Mouse (Mus musculus) natural killer cell, adult 2 months (primary cell): ENCODE results near the gene Pcdh7.

ENCODE experiments used
- DNase-seq, 2 experiments: peaks; one replicate each; pipeline ENCODE4 v3.0.0; 2022; ENCODE audit warnings: low spot score in 2 of 2

Gene Pcdh7

GRCm38 (mm10) chr5:57907218-57907617 is 189.5 kb downstream of the Pcdh7 start:
- no peak for DNase-seq

GRCm38 (mm10) chr5:57921140-57921539 is 203.4 kb downstream of the Pcdh7 start:
- no peak for DNase-seq

- no peak for DNase-seq
Measured at GRCm38 (mm10) chr5:57931331-57931730, 213.6 kb downstream of the Pcdh7 start.

GRCm38 (mm10) chr5:57931738-57932137 is 214.0 kb downstream of the Pcdh7 start:
- no peak for DNase-seq

GRCm38 (mm10) chr5:57934666-57935065 is 216.9 kb downstream of the Pcdh7 start:
- no peak for DNase-seq

- DNase-seq, result no peak
Measured at GRCm38 (mm10) chr5:57940457-57940856, 222.7 kb downstream of the Pcdh7 start.

- no peak for DNase-seq
Measured at GRCm38 (mm10) chr5:57943176-57943575, 225.4 kb downstream of the Pcdh7 start.

GRCm38 (mm10) chr5:57943611-57944010 is 225.8 kb downstream of the Pcdh7 start:
- no peak for DNase-seq

- no peak for DNase-seq
Measured at GRCm38 (mm10) chr5:57945419-57945818, 227.7 kb downstream of the Pcdh7 start.

GRCm38 (mm10) chr5:57959317-57959716 is 241.6 kb downstream of the Pcdh7 start:
- no peak for DNase-seq

GRCm38 (mm10) chr5:57963792-57964191 is 246.0 kb downstream of the Pcdh7 start:
- DNase-seq, result no peak

GRCm38 (mm10) chr5:57964201-57964600 is 246.4 kb downstream of the Pcdh7 start:
- no peak for DNase-seq

GRCm38 (mm10) chr5:57993584-57993983 is 275.8 kb downstream of the Pcdh7 start:
- DNase-seq, result no peak

- no peak for DNase-seq
Measured at GRCm38 (mm10) chr5:58021331-58021730, 303.6 kb downstream of the Pcdh7 start.

GRCm38 (mm10) chr5:58025123-58025522 is 307.4 kb downstream of the Pcdh7 start:
- DNase-seq, result no peak

- no peak for DNase-seq
Measured at GRCm38 (mm10) chr5:58025759-58026158, 308.0 kb downstream of the Pcdh7 start.

GRCm38 (mm10) chr5:58039875-58040274 is 322.1 kb downstream of the Pcdh7 start:
- DNase-seq, result no peak

GRCm38 (mm10) chr5:58044216-58044615 is 326.4 kb downstream of the Pcdh7 start:
- no peak for DNase-seq

GRCm38 (mm10) chr5:58081054-58081453 is 363.3 kb downstream of the Pcdh7 start:
- no peak for DNase-seq

GRCm38 (mm10) chr5:58082230-58082629 is 364.5 kb downstream of the Pcdh7 start:
- no peak for DNase-seq

- DNase-seq, result no peak
Measured at GRCm38 (mm10) chr5:58083056-58083455, 365.3 kb downstream of the Pcdh7 start.

GRCm38 (mm10) chr5:58083972-58084371 is 366.2 kb downstream of the Pcdh7 start:
- no peak for DNase-seq

- no peak for DNase-seq
Measured at GRCm38 (mm10) chr5:58108665-58109364, 391.0 kb downstream of the Pcdh7 start.

GRCm38 (mm10) chr5:58116096-58116495 is 398.3 kb downstream of the Pcdh7 start:
- DNase-seq, result no peak
